Mouse (Mus musculus): ENCODE data around the gene Zfp654. TPM values are rescaled to one million over a fixed set of nuclear protein-coding genes. Genes with fewer than 3 reads are reported as not detected.

The Zfp654 gene
- polyA plus RNA-seq, 1 experiment from 2014 or later, result 6.8 TPM

- no peak for ATAC-seq (ENCODE audit: low FRiP score, low read depth)
- H3K9ac ChIP-seq, result no peak overlapping the region
- H3K4me1 ChIP-seq, result peaks cover 3% of the 10 kb centered on the region; the same call in 1 of the 2 replicates
- H3K36me3 ChIP-seq, result peaks cover 16% of the 10 kb centered on the region
- no peaks in the 10 kb centered on the region; the same call in 1 of the 2 replicates for H3K9me3 ChIP-seq
- H3K4me3 ChIP-seq, result no peak overlapping the region
- no peaks in the 10 kb centered on the region for H3K27me3 ChIP-seq
- H3K27ac ChIP-seq, result no peak overlapping the region
- 57% methylated on average over 3 of the region's 3 CpGs for whole genome bisulfite sequencing
- no peak overlapping the region for H3K4me2 ChIP-seq (replicated peaks)
Observed at GRCm38 (mm10) chr16:64803041-64803440, 48.4 kb downstream of the Zfp654 start.

DNA sequence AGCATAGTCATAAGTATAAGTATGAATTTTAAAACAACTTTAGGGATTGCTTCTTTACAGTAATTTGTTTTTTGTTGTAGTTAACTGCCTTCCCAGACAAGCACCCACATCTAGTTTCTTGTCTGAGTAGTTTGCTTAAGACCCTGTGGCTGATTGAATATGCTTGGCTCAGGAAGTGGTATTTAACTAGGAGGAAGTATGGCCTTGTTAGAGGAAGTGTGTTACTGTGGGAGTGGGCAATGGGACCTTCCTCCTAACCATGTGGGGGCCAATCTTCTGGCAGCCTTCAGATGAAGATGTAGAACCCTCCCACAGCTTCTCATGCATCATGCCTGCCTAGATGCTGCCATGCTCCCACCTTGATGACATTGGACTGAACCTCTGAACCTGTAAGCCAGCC is 49.8 kb downstream of the Zfp654 start:
- H3K4me3 ChIP-seq, result no peak overlapping the region
- peaks cover 3% of the 10 kb centered on the region; the same call in 1 of the 2 replicates for H3K4me1 ChIP-seq
- no peak overlapping the region for H3K27ac ChIP-seq
- H3K9me3 ChIP-seq, result no peaks in the 10 kb centered on the region; the same call in 1 of the 2 replicates
- no peaks in the 10 kb centered on the region for H3K27me3 ChIP-seq
- no peak for ATAC-seq (ENCODE audit: low FRiP score, low read depth)
- H3K4me2 ChIP-seq (replicated peaks), result no peak overlapping the region
- peaks cover 16% of the 10 kb centered on the region for H3K36me3 ChIP-seq
- H3K9ac ChIP-seq, result no peak overlapping the region

DNA sequence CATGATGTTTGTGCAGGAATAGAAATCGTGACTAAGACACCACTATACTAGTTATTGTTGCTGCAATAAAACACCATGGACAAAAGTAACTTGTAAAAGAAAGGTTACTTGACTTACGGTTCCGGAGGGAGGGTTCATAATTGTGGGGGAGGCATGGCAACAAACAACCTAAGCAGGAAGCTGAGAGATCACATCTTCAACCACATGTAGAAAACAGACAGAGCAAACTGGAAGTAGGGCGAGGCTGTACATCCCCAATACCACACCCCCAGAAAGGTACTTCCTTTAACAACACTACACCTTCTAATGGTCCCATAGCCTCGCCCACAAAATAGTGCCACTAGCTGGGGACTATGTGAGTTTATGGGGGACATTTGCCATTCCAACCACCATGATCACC is 51.1 kb downstream of the Zfp654 start:
- no peak overlapping the region for H3K27ac ChIP-seq
- no peak overlapping the region for H3K9ac ChIP-seq
- H3K27me3 ChIP-seq, result no peaks in the 10 kb centered on the region
- no peak for ATAC-seq (ENCODE audit: low FRiP score, low read depth)
- H3K9me3 ChIP-seq, result no peaks in the 10 kb centered on the region
- 84% methylated on average over 5 of the region's 5 CpGs for WGBS
- no peak overlapping the region for H3K4me2 ChIP-seq (replicated peaks)
- peaks cover 3% of the 10 kb centered on the region; the same call in 1 of the 2 replicates for H3K4me1 ChIP-seq
- no peak overlapping the region for H3K4me3 ChIP-seq
- H3K36me3 ChIP-seq, result peaks cover 9% of the 10 kb centered on the region

DNA sequence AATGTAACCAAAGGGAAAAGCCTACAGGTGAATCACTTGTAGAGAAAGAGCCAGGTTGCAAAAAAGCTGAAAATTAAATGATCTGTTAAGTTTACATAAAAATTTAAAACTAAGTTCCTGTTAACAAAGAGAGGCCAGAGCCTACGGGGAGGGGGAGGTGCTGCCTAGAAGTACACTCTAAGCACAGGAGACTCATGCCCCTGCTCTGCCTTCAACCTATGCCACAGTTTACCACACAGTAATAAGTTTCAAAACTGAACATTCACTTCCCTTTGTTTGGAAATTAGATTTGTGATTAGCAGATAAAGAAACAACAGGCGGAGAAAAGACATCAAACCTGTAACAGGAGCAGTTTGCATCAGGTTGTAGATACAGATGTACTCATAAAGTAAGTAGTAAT is 56.6 kb downstream of the Zfp654 start:
- H3K36me3 ChIP-seq, result peaks cover 7% of the 10 kb centered on the region; the same call in 1 of the 2 replicates
- no peaks in the 10 kb centered on the region for H3K4me1 ChIP-seq
- H3K9me3 ChIP-seq, result no peaks in the 10 kb centered on the region
- 96% methylated on average over 2 of the region's 2 CpGs for WGBS
- no peak overlapping the region for H3K4me3 ChIP-seq
- H3K27ac ChIP-seq, result no peak overlapping the region
- H3K9ac ChIP-seq, result no peak overlapping the region
- H3K27me3 ChIP-seq, result no peaks in the 10 kb centered on the region
- H3K4me2 ChIP-seq (replicated peaks), result no peak overlapping the region
- no peak for ATAC-seq (ENCODE audit: low FRiP score, low read depth)

DNA sequence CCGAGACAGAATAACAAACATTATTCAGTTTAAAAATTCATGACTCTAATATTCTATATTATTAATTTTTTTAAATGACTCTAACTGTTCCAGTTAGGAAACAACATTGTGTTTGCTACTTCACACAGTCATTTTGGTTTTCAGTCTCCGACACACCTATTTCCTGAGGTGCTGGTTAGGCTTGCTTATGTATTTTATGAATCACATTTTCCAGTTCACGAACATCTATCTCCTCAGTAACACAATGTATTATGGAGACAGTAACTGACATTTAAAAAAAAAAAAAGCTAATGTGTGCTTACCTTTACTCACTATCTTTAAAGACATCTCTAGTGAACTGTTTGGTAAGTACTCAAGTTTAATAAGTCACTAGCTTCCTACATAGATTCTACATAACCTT is 61.7 kb downstream of the Zfp654 start:
- Histone ChIP-seq H3K27ac (no peak overlapping the region), H3K9me3 (no peaks in the 10 kb centered on the region), H3K36me3 (peaks cover 29% of the 10 kb centered on the region), H3K4me3 (no peak overlapping the region), H3K27me3 (no peaks in the 10 kb centered on the region), H3K4me2 (replicated peaks) (no peak overlapping the region), H3K9ac (no peak overlapping the region), H3K4me1 (no peaks in the 10 kb centered on the region)
- no peak for ATAC-seq (ENCODE audit: low FRiP score, low read depth)
- 87% methylated on average over 3 of the region's 3 CpGs for WGBS

GRCm38 (mm10) chr16:64775516-64775915 is 75.9 kb downstream of the Zfp654 start:
- Histone ChIP-seq H3K4me3 (no peak overlapping the region), H3K4me2 (replicated peaks) (no peak overlapping the region), H3K9ac (no peak overlapping the region), H3K27ac (no peak overlapping the region), H3K36me3 (peaks cover 5% of the 10 kb centered on the region; the same call in 1 of the 2 replicates), H3K4me1 (no peaks in the 10 kb centered on the region), H3K27me3 (no peaks in the 10 kb centered on the region), H3K9me3 (0 out of 2 replicates have a peak, but pooled peaks cover 4% of the 10 kb centered on the region)
- 81% methylated on average over 1 of the region's 1 CpGs for WGBS
- no peak for ATAC-seq (ENCODE audit: low FRiP score, low read depth)

GRCm38 (mm10) chr16:64771431-64771818 is 80.0 kb downstream of the Zfp654 start:
- H3K4me1 ChIP-seq, result peaks cover 11% of the 10 kb centered on the region
- H3K27me3 ChIP-seq, result no peaks in the 10 kb centered on the region
- 77% methylated on average over 2 of the region's 2 CpGs for WGBS
- H3K9me3 ChIP-seq, result no peaks in the 10 kb centered on the region
- peak overlapping the region; percentile 87; the same call in 1 of the 2 replicates for H3K27ac ChIP-seq
- no peak for ATAC-seq (ENCODE audit: low FRiP score, low read depth)
- H3K36me3 ChIP-seq, result peaks cover 9% of the 10 kb centered on the region
- H3K4me3 ChIP-seq, result peak overlapping the region; percentile 85
- no peak overlapping the region for H3K9ac ChIP-seq
- peak overlapping the region; percentile 68 for H3K4me2 ChIP-seq (replicated peaks)

GRCm38 (mm10) chr16:64770521-64771430 is 80.7 kb downstream of the Zfp654 start, which contains the start of gene 4930453N24Rik:
TSS of gene 4930453N24Rik (minus strand) at chr16:64771161.
- ATAC-seq (ENCODE audit: low FRiP score, low read depth), result peak; percentile 95
- Histone ChIP-seq H3K4me1 (peaks cover 11% of the 10 kb centered on the region), H3K4me3 (peak within 1 kb of the TSS; percentile 85), H3K9ac (peak within 1 kb of the TSS; percentile 86), H3K9me3 (no peaks in the 10 kb centered on the region), H3K4me2 (replicated peaks) (peak within 1 kb of the TSS; percentile 68), H3K27ac (peak within 1 kb of the TSS; percentile 87), H3K36me3 (peaks cover 15% of the 10 kb centered on the region), H3K27me3 (no peaks in the 10 kb centered on the region)
- 2% methylated on average over 72 of the region's 72 CpGs for WGBS

- 86% methylated on average over 8 of the region's 8 CpGs for WGBS
- H3K4me3 ChIP-seq, result no peak overlapping the region
- H3K4me1 ChIP-seq, result peaks cover 11% of the 10 kb centered on the region
- H3K4me2 ChIP-seq (replicated peaks), result no peak overlapping the region
- H3K36me3 ChIP-seq, result peaks cover 45% of the 10 kb centered on the region
- ATAC-seq (ENCODE audit: low FRiP score, low read depth), result no peak
- no peak overlapping the region for H3K9ac ChIP-seq
- H3K27ac ChIP-seq, result no peak overlapping the region
- peaks cover 9% of the 10 kb centered on the region for H3K9me3 ChIP-seq
- no peaks in the 10 kb centered on the region for H3K27me3 ChIP-seq
Observed at GRCm38 (mm10) chr16:64766696-64767300, 84.7 kb downstream of the Zfp654 start.

DNA sequence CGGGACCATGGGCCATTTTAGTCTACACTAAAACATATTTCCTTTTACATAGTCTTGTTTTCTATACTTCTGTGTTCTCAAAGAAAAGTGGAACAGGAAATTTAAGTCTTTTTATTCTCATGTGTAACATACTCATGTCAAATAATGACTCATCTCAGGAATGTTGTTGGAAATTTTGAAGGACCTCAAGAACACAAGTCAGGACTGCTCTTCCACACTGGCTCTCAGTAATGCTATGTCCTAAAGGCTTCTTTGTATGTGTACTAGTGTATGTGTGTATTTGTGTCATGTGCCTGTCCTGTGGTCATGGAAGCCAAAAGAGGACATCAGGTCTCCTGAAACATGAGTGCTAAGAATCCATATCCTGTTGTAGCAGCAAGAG is 92.2 kb downstream of the Zfp654 start:
- Histone ChIP-seq H3K4me2 (replicated peaks) (no peak overlapping the region), H3K9ac (no peak overlapping the region), H3K4me1 (no peaks in the 10 kb centered on the region), H3K27ac (no peak overlapping the region), H3K27me3 (no peaks in the 10 kb centered on the region), H3K4me3 (no peak overlapping the region), H3K36me3 (peaks cover 30% of the 10 kb centered on the region), H3K9me3 (peaks cover 9% of the 10 kb centered on the region)
- ATAC-seq (ENCODE audit: low FRiP score, low read depth), result no peak
- 90% methylated on average over 1 of the region's 1 CpGs for WGBS

- no peaks in the 10 kb centered on the region for H3K4me1 ChIP-seq
- ATAC-seq (ENCODE audit: low FRiP score, low read depth), result no peak
- no peak overlapping the region for H3K27ac ChIP-seq
- H3K9ac ChIP-seq, result no peak overlapping the region
- peaks cover 28% of the 10 kb centered on the region for H3K36me3 ChIP-seq
- WGBS, result 81% methylated on average over 6 of the region's 6 CpGs
- H3K9me3 ChIP-seq, result peaks cover 9% of the 10 kb centered on the region
- H3K4me2 ChIP-seq (replicated peaks), result no peak overlapping the region
- no peaks in the 10 kb centered on the region for H3K27me3 ChIP-seq
- no peak overlapping the region for H3K4me3 ChIP-seq
Observed at GRCm38 (mm10) chr16:64758561-64759244, 92.7 kb downstream of the Zfp654 start.
